Mouse (Mus musculus): ENCODE measurements around the gene Macf1. TPM values are rescaled to one million over a fixed set of nuclear protein-coding genes. Genes with fewer than 3 reads are reported as not detected.
"Not testable (repeated sequence)": the region's sequence is repeated elsewhere in the genome, so short reads cannot be mapped to it uniquely, and the experiment has no call there.

Macf1 gene
- polyA plus RNA-seq, 1 experiment from 2014 or later = 28.9 TPM

DNA sequence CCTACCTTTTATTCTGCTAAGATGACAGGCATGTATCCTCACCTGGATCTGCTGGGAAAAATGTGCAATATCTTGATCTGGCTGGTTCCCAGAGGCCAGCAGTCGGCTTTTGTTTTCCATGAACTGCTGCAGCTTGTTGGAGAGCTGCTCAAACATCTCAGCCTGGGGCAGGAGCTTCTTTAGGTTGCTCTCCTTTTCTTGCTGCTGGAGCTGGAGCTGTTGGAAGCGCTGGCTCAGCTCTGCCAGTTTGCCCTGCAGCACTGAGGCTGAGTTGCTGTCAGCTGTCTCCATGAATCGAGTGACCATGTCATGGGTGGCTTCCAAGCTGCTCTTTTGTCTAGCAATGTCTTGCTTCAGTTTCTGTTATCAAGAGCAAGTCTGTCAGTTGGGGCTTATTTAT, 232.2 kb downstream of the Macf1 start:
- no peaks in the 10 kb centered on the region for H3K9me3 ChIP-seq (ENCODE audit: control insufficient read depth, low read length)
- H3K36me3 ChIP-seq (ENCODE audit: control insufficient read depth, insufficient read depth, low read length) = peaks cover 39% of the 10 kb centered on the region
- H3K9ac ChIP-seq (ENCODE audit: low read length) = no peak overlapping the region
- ATAC-seq (ENCODE audit: low FRiP score, low TSS enrichment) = no peak
- H3K27me3 ChIP-seq (ENCODE audit: control insufficient read depth, insufficient read depth, low read length) = no peaks in the 10 kb centered on the region
- H3K4me1 ChIP-seq (replicated peaks; ENCODE audit: control insufficient read depth, insufficient read depth) = no peaks in the 10 kb centered on the region
- H3K4me3 ChIP-seq (ENCODE audit: low read depth, low read length) = no peak overlapping the region
- H3K27ac ChIP-seq (replicated peaks) = no peak overlapping the region
- H3K4me2 ChIP-seq (replicated peaks; ENCODE audit: low read depth) = no peak overlapping the region
- TF ChIP-seq CTCF (IDR thresholded peaks at IDR 0.05; ENCODE audit: low read depth) = no peak
- no peak for TF ChIP-seq EP300 (optimal IDR thresholded peaks at IDR 0.05)
- DNase-seq (ENCODE audit: low spot score) = no peak
- WGBS = 94% methylated on average over 3 of the region's 3 CpGs

DNA sequence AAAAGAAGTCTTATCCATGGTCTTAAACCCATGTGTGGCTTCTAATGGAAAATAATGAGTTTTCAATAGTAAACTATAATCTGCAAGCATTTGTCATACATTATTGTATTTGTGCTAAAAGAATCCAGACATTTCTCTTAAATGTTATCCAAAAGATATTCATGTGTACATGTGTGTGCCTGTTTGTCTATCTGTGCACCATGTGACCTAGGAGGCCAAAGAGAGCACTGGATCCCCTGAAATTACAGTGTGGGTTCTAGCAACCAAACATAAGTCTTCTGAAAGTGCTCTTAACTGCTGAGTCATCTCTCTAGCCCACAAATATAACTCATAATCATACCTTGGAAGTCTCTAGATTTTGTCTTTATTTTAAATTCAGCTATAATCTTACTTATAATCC, 234.9 kb downstream of the Macf1 start:
- Histone ChIP-seq H3K27ac (replicated peaks) (no peak overlapping the region), H3K4me1 (replicated peaks; ENCODE audit: control insufficient read depth, insufficient read depth) (no peaks in the 10 kb centered on the region), H3K36me3 (ENCODE audit: control insufficient read depth, insufficient read depth, low read length) (peaks cover 32% of the 10 kb centered on the region), H3K27me3 (ENCODE audit: control insufficient read depth, insufficient read depth, low read length) (no peaks in the 10 kb centered on the region), H3K4me3 (ENCODE audit: low read depth, low read length) (no peak overlapping the region), H3K4me2 (replicated peaks; ENCODE audit: low read depth) (no peak overlapping the region), H3K9me3 (ENCODE audit: control insufficient read depth, low read length) (no peaks in the 10 kb centered on the region), H3K9ac (ENCODE audit: low read length) (no peak overlapping the region)
- ATAC-seq (ENCODE audit: low FRiP score, low TSS enrichment) (no peak), DNase-seq (ENCODE audit: low spot score) (no peak)
- no peak for TF ChIP-seq EP300 (optimal IDR thresholded peaks at IDR 0.05)
- TF ChIP-seq CTCF (IDR thresholded peaks at IDR 0.05; ENCODE audit: low read depth) = no peak

GRCm38 (mm10) chr4:123448015-123448414, 236.1 kb downstream of the Macf1 start:
- Histone ChIP-seq H3K27me3 (ENCODE audit: control insufficient read depth, insufficient read depth, low read length) (no peaks in the 10 kb centered on the region), H3K4me1 (replicated peaks; ENCODE audit: control insufficient read depth, insufficient read depth) (no peaks in the 10 kb centered on the region), H3K4me2 (replicated peaks; ENCODE audit: low read depth) (no peak overlapping the region), H3K9me3 (ENCODE audit: control insufficient read depth, low read length) (no peaks in the 10 kb centered on the region), H3K36me3 (ENCODE audit: control insufficient read depth, insufficient read depth, low read length) (peaks cover 32% of the 10 kb centered on the region), H3K9ac (ENCODE audit: low read length) (no peak overlapping the region), H3K27ac (replicated peaks) (0 out of 2 replicates have a peak overlapping the region, but pooled peaks have one; percentile 35), H3K4me3 (ENCODE audit: low read depth, low read length) (no peak overlapping the region)
- no peak for TF ChIP-seq CTCF (IDR thresholded peaks at IDR 0.05; ENCODE audit: low read depth)
- no peak for TF ChIP-seq EP300 (optimal IDR thresholded peaks at IDR 0.05)
- ATAC-seq (ENCODE audit: low FRiP score, low TSS enrichment) (no peak), DNase-seq (ENCODE audit: low spot score) (no peak)
- 75% methylated on average over 2 of the region's 2 CpGs for WGBS

- H3K36me3 ChIP-seq (ENCODE audit: control insufficient read depth, insufficient read depth, low read length) = peaks cover 28% of the 10 kb centered on the region
- no peak for TF ChIP-seq CTCF (IDR thresholded peaks at IDR 0.05; ENCODE audit: low read depth)
- no peak for TF ChIP-seq EP300 (optimal IDR thresholded peaks at IDR 0.05)
- H3K4me1 ChIP-seq (replicated peaks; ENCODE audit: control insufficient read depth, insufficient read depth) = no peaks in the 10 kb centered on the region
- no peak overlapping the region for H3K4me2 ChIP-seq (replicated peaks; ENCODE audit: low read depth)
- no peak overlapping the region for H3K9ac ChIP-seq (ENCODE audit: low read length)
- no peak overlapping the region for H3K4me3 ChIP-seq (ENCODE audit: low read depth, low read length)
- ATAC-seq (ENCODE audit: low FRiP score, low TSS enrichment) = no peak
- WGBS = 37% methylated on average over 3 of the region's 3 CpGs
- no peaks in the 10 kb centered on the region for H3K9me3 ChIP-seq (ENCODE audit: control insufficient read depth, low read length)
- no peaks in the 10 kb centered on the region for H3K27me3 ChIP-seq (ENCODE audit: control insufficient read depth, insufficient read depth, low read length)
- H3K27ac ChIP-seq (replicated peaks) = peak overlapping the region; percentile 35; the same call in 1 of the 2 replicates
- DNase-seq (ENCODE audit: low spot score) = no peak
These were observed 236.9 kb downstream of the Macf1 start for GRCm38 (mm10) chr4:123447251-123447650.

DNA sequence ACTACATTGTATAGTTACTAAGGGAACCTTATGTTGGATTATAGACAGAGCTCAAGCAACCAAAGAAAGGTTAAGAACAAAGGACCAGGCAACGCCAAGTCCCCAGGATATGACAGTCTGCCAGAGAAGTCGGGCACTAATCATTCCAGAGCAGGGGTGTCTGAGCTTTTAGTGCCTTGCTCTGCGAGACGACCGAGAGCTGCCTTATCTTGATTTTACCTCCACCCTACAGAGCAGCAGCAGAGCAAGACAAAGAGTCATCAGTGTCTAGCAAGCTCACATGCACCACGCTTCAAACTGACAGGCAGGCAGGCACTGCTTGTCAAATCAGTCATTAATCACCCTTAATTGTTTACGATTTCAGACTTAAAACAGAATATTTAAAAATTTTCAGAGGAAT, 237.4 kb downstream of the Macf1 start:
- Histone ChIP-seq H3K27ac (replicated peaks) (no peak overlapping the region), H3K4me1 (replicated peaks; ENCODE audit: control insufficient read depth, insufficient read depth) (no peaks in the 10 kb centered on the region), H3K9ac (ENCODE audit: low read length) (no peak overlapping the region), H3K4me2 (replicated peaks; ENCODE audit: low read depth) (no peak overlapping the region), H3K36me3 (ENCODE audit: control insufficient read depth, insufficient read depth, low read length) (peaks cover 25% of the 10 kb centered on the region), H3K27me3 (ENCODE audit: control insufficient read depth, insufficient read depth, low read length) (no peaks in the 10 kb centered on the region), H3K9me3 (ENCODE audit: control insufficient read depth, low read length) (no peaks in the 10 kb centered on the region), H3K4me3 (ENCODE audit: low read depth, low read length) (no peak overlapping the region)
- no peak for ATAC-seq (ENCODE audit: low FRiP score, low TSS enrichment)
- TF ChIP-seq CTCF (IDR thresholded peaks at IDR 0.05; ENCODE audit: low read depth) = no peak
- no peak for TF ChIP-seq EP300 (optimal IDR thresholded peaks at IDR 0.05)
- no peak for DNase-seq (ENCODE audit: low spot score)
- WGBS = 33% methylated on average over 7 of the region's 7 CpGs

DNA sequence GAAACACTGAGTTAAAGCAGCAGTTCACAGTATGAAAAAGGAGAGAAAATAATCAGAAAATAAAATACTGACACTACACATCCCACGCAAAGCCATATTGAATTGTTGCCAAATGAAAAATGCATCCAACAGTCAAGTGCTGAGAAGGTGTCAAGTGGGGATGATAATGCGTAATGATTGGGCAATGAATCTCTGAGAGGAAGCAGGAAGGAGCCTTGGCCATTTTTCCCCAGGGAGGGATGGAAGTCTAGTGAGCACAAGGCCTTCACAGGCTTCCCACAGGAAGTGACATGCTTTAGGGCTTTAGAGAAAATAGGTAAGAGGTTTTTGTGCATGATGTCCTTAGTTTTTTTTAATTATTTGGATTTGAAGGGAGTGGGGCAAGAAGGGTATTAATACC, 237.9 kb downstream of the Macf1 start:
- DNase-seq (ENCODE audit: low spot score); H3K4me1 ChIP-seq (replicated peaks; ENCODE audit: control insufficient read depth, insufficient read depth); H3K27me3 ChIP-seq (ENCODE audit: control insufficient read depth, insufficient read depth, low read length); H3K9me3 ChIP-seq (ENCODE audit: control insufficient read depth, low read length); H3K9ac ChIP-seq (ENCODE audit: low read length); H3K27ac ChIP-seq (replicated peaks); H3K4me2 ChIP-seq (replicated peaks; ENCODE audit: low read depth); ATAC-seq (ENCODE audit: low FRiP score, low TSS enrichment); H3K4me3 ChIP-seq (ENCODE audit: low read depth, low read length): not testable (repeated sequence)
- 73% methylated on average over 2 of the region's 2 CpGs for WGBS
- H3K36me3 ChIP-seq (ENCODE audit: control insufficient read depth, insufficient read depth, low read length) = peaks cover 25% of the 10 kb centered on the region

Data from stomach, postnatal 0 days (tissue).